Mouse (Mus musculus) neural tube, embryonic 14.5 days (tissue): ENCODE measurements at regions not wholly inside any gene's neighbourhood (a gene's known extent, or its start where the extent isn't known, plus 50 kb on each side); places are given as distances from the start of the nearest gene placed in this dataset.

Experiments used
- ATAC-seq: fragments of 200-750 bp; cut with Nextera tagmentation; 2 replicates; pipeline ENCODE4 v1.8.0; 2017; ENCODE audit warnings: low read depth, mild to moderate bottlenecking, moderate TSS enrichment, moderate library complexity
- H3K27ac ChIP-seq: fragments of 300-500 bp; sonication (generic); 2 replicates; pipeline ENCODE4 v1.5.1; 2014; ENCODE audit warnings: low read depth, mild to moderate bottlenecking, control low read depth, low read length, moderate library complexity, mixed read lengths
- H3K27me3 ChIP-seq: fragments of 300-500 bp; sonication (generic); 2 replicates; pipeline ENCODE4 v1.6.1; 2014; ENCODE audit warnings: low read length; ENCODE audit not compliant: control insufficient read depth, insufficient read depth
- H3K36me3 ChIP-seq: fragments of 300-500 bp; sonication (generic); 2 replicates; pipeline ENCODE4 v1.6.1; 2014; ENCODE audit warnings: low read length, mixed read lengths; ENCODE audit not compliant: control insufficient read depth, insufficient read depth
- H3K4me1 ChIP-seq: fragments of 300-500 bp; sonication (generic); 2 replicates; pipeline ENCODE4 v1.6.1; 2014; ENCODE audit warnings: low read length; ENCODE audit not compliant: control insufficient read depth, insufficient read depth
- H3K4me2 ChIP-seq: fragments of 300-500 bp; sonication (generic); 2 replicates; pipeline ENCODE4 v1.6.1; 2014; ENCODE audit warnings: mild to moderate bottlenecking, low read depth, low read length, control low read depth
- H3K4me3 ChIP-seq: fragments of 300-500 bp; sonication (generic); 2 replicates; pipeline ENCODE4 v1.5.1; 2014; ENCODE audit warnings: low read depth, low read length, control low read depth, mixed read lengths
- H3K9ac ChIP-seq: fragments of 300-500 bp; sonication (generic); replicated peaks from 2 replicates; pipeline ENCODE4 v1.6.1; 2014; ENCODE audit warnings: low read depth, mild to moderate bottlenecking, control low read depth, low read length, mixed read lengths
- H3K9me3 ChIP-seq: fragments of 300-500 bp; sonication (generic); 2 replicates; pipeline ENCODE4 v1.6.1; 2016; ENCODE audit warnings: low read length; ENCODE audit not compliant: control insufficient read depth
- WGBS: fragments of 180-500 bp; shearing (Covaris S2); extraction: QIAGEN DNeasy Blood & Tissue Kit; methylation state at CpG from one replicate; pipeline ENCODE4 v1.1.7; 2014; 5-methylcytosine and 5-hydroxymethylcytosine counted together

DNA sequence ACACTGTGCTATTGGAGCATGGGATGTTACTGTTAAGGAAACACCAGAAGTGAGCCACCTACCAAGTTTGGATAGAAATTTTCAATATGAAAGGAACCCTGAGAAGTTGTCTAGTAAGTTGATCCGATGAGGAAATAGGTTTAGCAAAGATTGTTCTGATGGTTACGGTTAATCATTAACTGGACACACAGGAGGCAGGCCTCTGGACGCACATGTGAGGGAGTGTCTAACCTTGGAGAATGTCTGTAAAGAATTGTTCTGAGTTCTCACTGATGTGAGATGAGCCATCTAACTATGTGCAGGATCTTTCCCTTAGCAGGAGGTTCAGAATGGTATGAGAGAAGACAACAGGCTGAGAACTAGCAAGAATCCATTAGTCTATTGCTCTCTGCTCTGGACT lies 205.8 kb upstream of the Gdnf start:
- Histone ChIP-seq H3K9ac (no peak overlapping the region), H3K36me3 (no peaks in the 10 kb centered on the region), H3K4me3 (no peak overlapping the region), H3K27me3 (no peaks in the 10 kb centered on the region), H3K4me1 (no peaks in the 10 kb centered on the region), H3K9me3 (no peaks in the 10 kb centered on the region), H3K4me2 (no peak overlapping the region), H3K27ac (no peak overlapping the region)
- ATAC-seq, result no peak
- 84% methylated on average over 3 of the region's 3 CpGs for WGBS

DNA sequence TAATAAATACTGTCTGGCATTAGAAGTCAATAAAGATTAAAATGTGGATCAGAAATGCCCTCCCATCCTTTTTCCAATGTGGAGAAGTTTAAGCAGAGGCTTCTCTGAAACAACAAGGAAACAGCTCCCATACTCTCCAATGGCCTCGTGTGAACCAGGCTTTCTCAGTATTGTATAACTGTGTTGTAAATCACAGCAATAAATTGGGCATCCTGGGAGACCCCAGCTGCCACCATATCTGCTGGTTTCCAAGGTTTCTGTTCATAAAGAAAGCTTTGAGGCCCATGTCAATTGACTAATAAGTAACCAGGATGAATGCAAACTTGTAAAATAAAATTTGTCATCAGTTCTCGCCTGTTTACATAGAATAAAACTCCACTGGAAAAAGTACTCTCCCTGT lies 192.7 kb upstream of the Gdnf start:
- Histone ChIP-seq H3K9me3 (no peaks in the 10 kb centered on the region), H3K4me2 (no peak overlapping the region), H3K4me1 (no peaks in the 10 kb centered on the region), H3K36me3 (no peaks in the 10 kb centered on the region), H3K27ac (no peak overlapping the region), H3K27me3 (no peaks in the 10 kb centered on the region), H3K9ac (no peak overlapping the region), H3K4me3 (no peak overlapping the region)
- ATAC-seq, result no peak
- 15% methylated on average over 2 of the region's 2 CpGs for WGBS

- Histone ChIP-seq H3K4me1 (no peaks in the 10 kb centered on the region), H3K4me3 (no peak overlapping the region), H3K4me2 (no peak overlapping the region), H3K27me3 (no peaks in the 10 kb centered on the region), H3K9ac (no peak overlapping the region), H3K36me3 (no peaks in the 10 kb centered on the region), H3K27ac (no peak overlapping the region), H3K9me3 (no peaks in the 10 kb centered on the region)
- ATAC-seq, result no peak
- 72% methylated on average over 2 of the region's 2 CpGs for WGBS
These were observed 187.6 kb upstream of the Gdnf start for GRCm38 (mm10) chr15:7623026-7623425.

GRCm38 (mm10) chr15:7624689-7625472 lies 185.8 kb upstream of the Gdnf start:
- H3K4me2 ChIP-seq, result no peak overlapping the region
- H3K36me3 ChIP-seq, result no peaks in the 10 kb centered on the region
- no peaks in the 10 kb centered on the region for H3K4me1 ChIP-seq
- no peaks in the 10 kb centered on the region for H3K27me3 ChIP-seq
- no peak overlapping the region for H3K27ac ChIP-seq
- no peak for ATAC-seq
- H3K9ac ChIP-seq, result no peak overlapping the region
- H3K9me3 ChIP-seq, result no peaks in the 10 kb centered on the region
- no peak overlapping the region for H3K4me3 ChIP-seq
- 67% methylated on average over 6 of the region's 6 CpGs for WGBS

- no peak for ATAC-seq
- Histone ChIP-seq H3K9ac (no peak overlapping the region), H3K4me3 (no peak overlapping the region), H3K9me3 (no peaks in the 10 kb centered on the region), H3K4me1 (no peaks in the 10 kb centered on the region), H3K36me3 (no peaks in the 10 kb centered on the region), H3K27me3 (no peaks in the 10 kb centered on the region), H3K27ac (no peak overlapping the region), H3K4me2 (no peak overlapping the region)
- 91% methylated on average over 4 of the region's 4 CpGs for WGBS
These were observed 180.8 kb upstream of the Gdnf start for GRCm38 (mm10) chr15:7629826-7630225.

DNA sequence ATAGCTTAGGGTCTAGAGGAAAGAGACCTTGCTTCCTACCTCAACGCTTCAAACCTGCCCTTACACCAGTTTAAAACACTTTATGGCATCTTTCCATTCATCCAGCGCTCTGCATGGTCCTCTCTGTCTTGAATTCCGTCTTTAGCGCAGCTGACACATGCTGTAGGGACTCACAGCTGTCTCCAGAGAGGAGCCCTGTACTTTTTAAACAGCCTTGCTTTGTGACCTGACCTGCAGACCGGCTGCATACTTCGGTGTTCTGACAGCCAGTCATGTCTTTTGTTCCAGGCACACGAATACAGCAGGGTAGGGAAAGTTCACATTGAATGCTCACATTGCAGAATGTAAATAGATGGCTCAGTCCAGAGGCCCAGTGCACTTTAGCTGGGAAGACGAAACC lies 175.4 kb upstream of the Gdnf start:
- no peaks in the 10 kb centered on the region for H3K4me1 ChIP-seq
- H3K4me2 ChIP-seq, result no peak overlapping the region
- no peaks in the 10 kb centered on the region for H3K36me3 ChIP-seq
- no peak overlapping the region for H3K9ac ChIP-seq
- 54% methylated on average over 8 of the region's 8 CpGs for WGBS
- H3K27ac ChIP-seq, result no peak overlapping the region
- no peaks in the 10 kb centered on the region for H3K27me3 ChIP-seq
- H3K4me3 ChIP-seq, result no peak overlapping the region
- no peak for ATAC-seq
- no peaks in the 10 kb centered on the region for H3K9me3 ChIP-seq

DNA sequence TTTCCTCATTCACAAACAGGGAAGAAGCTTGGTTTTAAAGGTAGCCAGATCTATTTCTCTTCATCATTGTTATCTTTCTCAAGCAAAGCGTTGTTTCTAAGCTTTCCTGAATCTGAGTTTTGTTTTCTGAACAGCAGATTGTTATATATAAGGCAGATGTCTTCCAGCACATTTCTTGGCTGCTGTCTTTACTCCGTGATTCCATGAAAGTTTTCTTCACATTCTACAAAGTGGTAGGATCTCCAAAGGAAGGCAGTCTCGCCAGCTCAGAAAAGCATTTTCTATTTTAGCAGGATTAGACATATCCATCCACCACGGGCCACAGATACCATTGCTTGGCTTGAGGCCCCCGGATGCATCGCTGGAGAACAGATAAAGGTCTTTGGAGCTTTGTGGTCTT lies 171.2 kb upstream of the Gdnf start:
- no peak overlapping the region for H3K9ac ChIP-seq
- no peak for ATAC-seq
- no peak overlapping the region for H3K4me3 ChIP-seq
- H3K9me3 ChIP-seq, result no peaks in the 10 kb centered on the region
- no peak overlapping the region for H3K27ac ChIP-seq
- no peaks in the 10 kb centered on the region for H3K27me3 ChIP-seq
- no peaks in the 10 kb centered on the region for H3K4me1 ChIP-seq
- no peaks in the 10 kb centered on the region for H3K36me3 ChIP-seq
- WGBS, result 84% methylated on average over 6 of the region's 6 CpGs
- H3K4me2 ChIP-seq, result no peak overlapping the region

GRCm38 (mm10) chr15:7642075-7642474 lies 168.6 kb upstream of the Gdnf start:
- Histone ChIP-seq H3K36me3 (no peaks in the 10 kb centered on the region), H3K9me3 (no peaks in the 10 kb centered on the region), H3K27ac (no peak overlapping the region), H3K9ac (no peak overlapping the region), H3K4me1 (no peaks in the 10 kb centered on the region), H3K27me3 (no peaks in the 10 kb centered on the region), H3K4me3 (no peak overlapping the region), H3K4me2 (no peak overlapping the region)
- WGBS, result 61% methylated on average over 2 of the region's 2 CpGs
- no peak for ATAC-seq

GRCm38 (mm10) chr15:7650705-7651104 lies 159.9 kb upstream of the Gdnf start:
- Histone ChIP-seq H3K4me1 (no peaks in the 10 kb centered on the region), H3K9me3 (no peaks in the 10 kb centered on the region), H3K27ac (no peak overlapping the region), H3K4me3 (no peak overlapping the region), H3K36me3 (no peaks in the 10 kb centered on the region), H3K4me2 (no peak overlapping the region), H3K27me3 (no peaks in the 10 kb centered on the region), H3K9ac (no peak overlapping the region)
- no peak for ATAC-seq
- WGBS, result 44% methylated on average over 3 of the region's 3 CpGs
